Mouse (Mus musculus) cerebellum, postnatal 14 days (tissue): ENCODE measurements at regions not wholly inside any gene's neighbourhood (a gene's known extent, or its start where the extent isn't known, plus 50 kb on each side); places are given as distances from the start of the nearest gene placed in this dataset.

Experiments used
- DNase-seq, 2 experiments: peaks; one replicate each; pipeline ENCODE4 v3.0.0; 2021; ENCODE audit warnings: mixed read lengths in 2 of 2

- DNase-seq: no peak
These were observed 597.8 kb downstream of the Vrk1 start for GRCm38 (mm10) chr12:106607655-106608337.

GRCm38 (mm10) chr12:106618684-106619083 is 608.7 kb downstream of the Vrk1 start:
- DNase-seq: peak; percentile 77 to 85

GRCm38 (mm10) chr12:106626786-106627185 is 616.8 kb downstream of the Vrk1 start:
- DNase-seq: no peak

GRCm38 (mm10) chr12:106632566-106632965 is 622.5 kb downstream of the Vrk1 start:
- no peak for DNase-seq

- no peak for DNase-seq
These were observed 623.1 kb downstream of the Vrk1 start for GRCm38 (mm10) chr12:106633096-106633495.

GRCm38 (mm10) chr12:106658317-106658716 is 648.3 kb downstream of the Vrk1 start:
- no peak for DNase-seq

GRCm38 (mm10) chr12:106673232-106673766 is 663.3 kb downstream of the Vrk1 start:
- DNase-seq: peak in 1 of 2 experiments; percentile 13

- no peak for DNase-seq
These were observed 664.7 kb downstream of the Vrk1 start for GRCm38 (mm10) chr12:106674741-106675140.

- DNase-seq: no peak
These were observed 666.1 kb downstream of the Vrk1 start for GRCm38 (mm10) chr12:106676136-106676535.

GRCm38 (mm10) chr12:106676566-106676965 is 666.5 kb downstream of the Vrk1 start:
- no peak for DNase-seq

- DNase-seq: peak in 1 of 2 experiments; percentile 13
These were observed 676.0 kb downstream of the Vrk1 start for GRCm38 (mm10) chr12:106685986-106686385.

GRCm38 (mm10) chr12:106687751-106688150 is 677.7 kb downstream of the Vrk1 start:
- no peak for DNase-seq

GRCm38 (mm10) chr12:106688156-106688740 is 678.2 kb downstream of the Vrk1 start:
- DNase-seq: peak; percentile 64 to 67

GRCm38 (mm10) chr12:106702958-106703357 is 692.9 kb downstream of the Vrk1 start:
- no peak for DNase-seq

- DNase-seq: no peak
These were observed 711.4 kb downstream of the Vrk1 start for GRCm38 (mm10) chr12:106721271-106722009.

- no peak for DNase-seq
These were observed 712.0 kb downstream of the Vrk1 start for GRCm38 (mm10) chr12:106722010-106722362.

GRCm38 (mm10) chr12:106722761-106723160 is 712.7 kb downstream of the Vrk1 start:
- no peak for DNase-seq

- DNase-seq: peak; percentile 55 to 69
These were observed 716.9 kb downstream of the Vrk1 start for GRCm38 (mm10) chr12:106726920-106727319.

GRCm38 (mm10) chr12:106727486-106727885 is 717.5 kb downstream of the Vrk1 start:
- peak; percentile 77 to 82 for DNase-seq

- no peak for DNase-seq
These were observed 719.7 kb downstream of the Vrk1 start for GRCm38 (mm10) chr12:106729686-106730085.

- DNase-seq: no peak
These were observed 722.3 kb downstream of the Vrk1 start for GRCm38 (mm10) chr12:106732108-106732857.

- DNase-seq: no peak
These were observed 738.7 kb downstream of the Vrk1 start for GRCm38 (mm10) chr12:106748765-106749164.

GRCm38 (mm10) chr12:106763552-106763951 is 724.9 kb upstream of the 3110018I06Rik start:
- no peak for DNase-seq
